In the genomic region with DNA sequence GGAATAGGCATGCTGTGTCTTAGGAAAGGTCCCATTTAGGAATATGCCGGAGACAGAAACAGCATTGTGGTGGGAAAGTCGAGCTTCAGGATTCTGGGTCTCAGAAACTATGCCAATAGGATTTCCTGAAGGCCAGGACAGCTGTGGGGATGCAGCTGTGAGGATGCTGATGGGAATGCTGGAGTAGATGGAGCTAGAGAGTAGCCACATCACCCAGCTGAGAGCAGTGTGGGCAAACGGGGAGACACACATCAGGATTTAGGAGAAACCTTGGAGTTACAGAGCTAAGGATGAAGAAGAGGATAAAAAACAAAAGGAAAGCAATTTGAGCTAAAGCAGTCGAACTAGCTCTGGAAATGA, we compare ENCODE assay signal across 25 mouse cellular contexts. TPM values are rescaled to one million over a fixed set of nuclear protein-coding genes. Genes with fewer than 3 reads are reported as not detected.
A peak's percentile ranks its signal among the peaks of the same experiment; 100 is the strongest.
DNase-seq lines count a peak whose midpoint lies in the region; ATAC-seq and TF ChIP-seq lines count a peak whose summit lies in the region.
"Had no signal": no experiment of that assay in that cellular context is flagged by ENCODE, and none has a peak within 500 bp of the region (broad histone marks: within the 10 kb centered on the region; RNA-seq: fewer than 3 reads in every experiment).

No protein-coding gene starts in this region.

- intact Hi-C loops in gastrocnemius, adult 2 months (cut with DNase I), result no loop called here

- no peaks in the 10 kb centered on the region for H3K79me2 ChIP-seq in myocyte (ENCODE audit: control insufficient read depth, insufficient read depth)

- H3K36me3 ChIP-seq in embryonic facial prominence, embryonic 15.5 days, result no peaks in the 10 kb centered on the region
- H3K36me3 ChIP-seq in myocyte (ENCODE audit: control insufficient read depth, insufficient read depth), result no peaks in the 10 kb centered on the region
- H3K36me3 ChIP-seq in neural tube, embryonic 15.5 days, result no peaks in the 10 kb centered on the region
- H3K36me3 ChIP-seq: hindbrain, embryonic 13.5 days; stomach, embryonic 15.5 days had no signal

- H3K9ac ChIP-seq in embryonic facial prominence, embryonic 15.5 days, result no peak overlapping the region
- H3K9ac ChIP-seq in neural tube, embryonic 15.5 days (replicated peaks), result no peak overlapping the region
- H3K9ac ChIP-seq: hindbrain, embryonic 13.5 days; liver, postnatal 0 days; stomach, embryonic 15.5 days had no signal

- H3K4me3 ChIP-seq in gastrocnemius, adult 2 months, result peak overlapping the region; percentile 21; the same call in 1 of the 2 replicates
- no peak overlapping the region for H3K4me3 ChIP-seq in embryonic facial prominence, embryonic 15.5 days (replicated peaks)
- H3K4me3 ChIP-seq in myocyte, result no peak overlapping the region
- H3K4me3 ChIP-seq in neural tube, embryonic 15.5 days (replicated peaks), result no peak overlapping the region
- H3K4me3 ChIP-seq: hindbrain, embryonic 13.5 days; stomach, embryonic 15.5 days had no signal

- peak overlapping the region; percentile 79 for H3K27ac ChIP-seq in gastrocnemius, adult 2 months
- H3K27ac ChIP-seq in embryonic facial prominence, embryonic 15.5 days (replicated peaks), result peak overlapping the region; percentile 25; the same call in 1 of the 2 replicates
- H3K27ac ChIP-seq in neural tube, embryonic 15.5 days (replicated peaks), result no peak overlapping the region
- H3K27ac ChIP-seq: hindbrain, embryonic 13.5 days; kidney, postnatal 0 days; macrophage; stomach, embryonic 15.5 days had no signal

- TF ChIP-seq CTCF in gastrocnemius, adult 2 months (IDR thresholded peaks at IDR 0.05), result no peak

- H3ac ChIP-seq in myocyte (ENCODE audit: control insufficient read depth, insufficient read length), result no peak overlapping the region

- 0 out of 2 replicates have a peak, but pooled peaks cover 4% of the 10 kb centered on the region for H3K4me1 ChIP-seq in embryonic facial prominence, embryonic 15.5 days
- 0 out of 2 replicates have a peak, but pooled peaks cover 4% of the 10 kb centered on the region for H3K4me1 ChIP-seq in neural tube, embryonic 15.5 days
- H3K4me1 ChIP-seq: hindbrain, embryonic 13.5 days; stomach, embryonic 15.5 days had no signal

- no peak overlapping the region for H3K4me2 ChIP-seq in embryonic facial prominence, embryonic 15.5 days (replicated peaks)
- H3K4me2 ChIP-seq in myocyte (ENCODE audit: low read depth), result peak overlapping the region; percentile 86
- no peak overlapping the region for H3K4me2 ChIP-seq in neural tube, embryonic 15.5 days
- H3K4me2 ChIP-seq: hindbrain, embryonic 13.5 days; liver, embryonic 11.5 days; stomach, embryonic 15.5 days had no signal

- peak; percentile 34 for DNase-seq in gastrocnemius, adult 2 months
- no peak for DNase-seq in gastrocnemius, postnatal 10 days
- peak; percentile 34 to 36 for DNase-seq in heart, adult 9 months (ENCODE audit: low spot score in 2 of 2)
- no peak for DNase-seq in heart, adult 8-10 months (ENCODE audit: low spot score)
- DNase-seq: cerebellum, adult 11-12 months; heart, postnatal 36 days; kidney, adult 18-20 months; layer of hippocampus, adult 9-11 months; liver, postnatal 0 days; right cerebral cortex, adult 18-20 months; thymus, postnatal 25 days had no signal

- ATAC-seq in embryonic facial prominence, embryonic 15.5 days (ENCODE audit: insufficient number of reproducible peaks, low FRiP score, low TSS enrichment, low read depth), result no peak
- ATAC-seq in neural tube, embryonic 15.5 days (ENCODE audit: low FRiP score), result no peak
- ATAC-seq: forebrain, embryonic 14.5 days; liver, postnatal 0 days; lung, postnatal 0 days had no signal

- no peak for TF ChIP-seq POLR2A in myocyte (IDR thresholded peaks at IDR 0.05; ENCODE audit: insufficient read length, low read depth)

- whole genome bisulfite sequencing in embryonic facial prominence, embryonic 15.5 days, result 43% methylated on average over 4 of the region's 4 CpGs
- WGBS in neural tube, embryonic 15.5 days, result 62% methylated on average over 4 of the region's 4 CpGs

- no peaks in the 10 kb centered on the region for H3K9me3 ChIP-seq in embryonic facial prominence, embryonic 15.5 days (replicated peaks)
- no peaks in the 10 kb centered on the region for H3K9me3 ChIP-seq in neural tube, embryonic 15.5 days (replicated peaks)
- H3K9me3 ChIP-seq: hindbrain, embryonic 13.5 days; stomach, embryonic 15.5 days had no signal

- H3K27me3 ChIP-seq in embryonic facial prominence, embryonic 15.5 days, result no peaks in the 10 kb centered on the region
- H3K27me3 ChIP-seq in myocyte (ENCODE audit: control insufficient read depth, insufficient read depth, insufficient read length), result no peaks in the 10 kb centered on the region
- no peaks in the 10 kb centered on the region for H3K27me3 ChIP-seq in neural tube, embryonic 15.5 days (replicated peaks)
- H3K27me3 ChIP-seq: hindbrain, embryonic 13.5 days; stomach, embryonic 15.5 days had no signal

TF ChIP-seq in myocyte, 11 proteins besides CTCF, POLR2A, EP300 and RAD21:
- TF ChIP-seq MAX (IDR thresholded peaks at IDR 0.05; ENCODE audit: low read depth), result no peak
- TF ChIP-seq MYOD1 (IDR thresholded peaks at IDR 0.05; ENCODE audit: control insufficient read depth in 1 of 3, insufficient read length in 2 of 3, low read depth in 2 of 3), result peak in 1 of 3 experiments; percentile 66
- no peak for TF ChIP-seq TCF3 (IDR thresholded peaks at IDR 0.05; ENCODE audit: insufficient read length, low read depth)
- no peak for TF ChIP-seq E2F4 (IDR thresholded peaks at IDR 0.05; ENCODE audit: insufficient read depth)
- TF ChIP-seq USF1 (IDR thresholded peaks at IDR 0.05; ENCODE audit: low read depth), result no peak

RNA-seq across cellular contexts. Expression of gene Usp44, which starts 31.0 kb away (rescaled TPM):
- under 1 TPM; 0.31 to 0.33 TPM for total RNA-seq in gastrocnemius, adult 2 months (2021)
- total RNA-seq in gastrocnemius, postnatal 10 days (2021), result under 1 TPM; 0.47 to 0.61 TPM
- not detected for total RNA-seq in heart, adult 8-10 months (2022)
- 1.3 TPM in 2 replicates for polyA plus RNA-seq in embryonic facial prominence, embryonic 15.5 days (2015; fragmentation: Nextera tagmentation; extraction: Ambion mirVana)
- polyA plus RNA-seq in myocyte (2012; fragmentation: generic; extraction: Trizol), result 0.17 TPM
- 0.08 and 0.37 TPM in 2 replicates for polyA plus RNA-seq in neural tube, embryonic 15.5 days (2015; fragmentation: Nextera tagmentation; extraction: Ambion mirVana)
- total RNA-seq: adrenal gland, adult 18-20 months; heart, postnatal 36 days; left cerebral cortex, adult 18-20 months; left cerebral cortex, postnatal 25 days had no signal
- polyA plus RNA-seq: cortical plate, adult 2 months; macrophage had no signal

Comparison
In these comparisons a context has a peak if more than half of its experiments do, and no peak if none do; other contexts are left out.
1. DNase-seq: peak in gastrocnemius, adult 2 months (single experiment) and heart, adult 9 months (2 of 2); none in gastrocnemius, postnatal 10 days (single experiment) and heart, adult 8-10 months (single experiment).